Mouse (Mus musculus) heart, postnatal 0 days (tissue): ENCODE measurements at regions not wholly inside any gene's neighbourhood (a gene's known extent, or its start where the extent isn't known, plus 50 kb on each side); places are given as distances from the start of the nearest gene placed in this dataset.
A peak's percentile ranks its signal among the peaks of the same experiment; 100 is the strongest.

Experiments used
- ATAC-seq: fragments of 200-750 bp; cut with Nextera tagmentation; 2 replicates; pipeline ENCODE4 v1.8.0; 2017; ENCODE audit warnings: low read depth, moderate number of reproducible peaks, moderate library complexity; ENCODE audit not compliant: insufficient read depth
- DNase-seq: peaks from one replicate; pipeline ENCODE4 v3.0.0-alpha.2; 2016; ENCODE audit warnings: low spot score
- H3K27ac ChIP-seq: fragments of 300-500 bp; sonication (generic); 2 replicates; pipeline ENCODE4 v1.5.1; 2014; ENCODE audit warnings: low read depth, mild to moderate bottlenecking
- H3K27me3 ChIP-seq: fragments of 300-500 bp; sonication (generic); 2 replicates; pipeline ENCODE4 v1.6.1; 2014; ENCODE audit warnings: low read length, mixed read lengths; ENCODE audit not compliant: control insufficient read depth, insufficient read depth
- H3K36me3 ChIP-seq: fragments of 300-500 bp; sonication (generic); replicated peaks from 2 replicates; pipeline ENCODE4 v1.6.1; 2014; ENCODE audit warnings: low read length, mixed read lengths; ENCODE audit not compliant: control insufficient read depth, insufficient read depth
- H3K4me1 ChIP-seq: fragments of 300-500 bp; sonication (generic); 2 replicates; pipeline ENCODE4 v1.6.1; 2014; ENCODE audit warnings: antibody characterized with exemption; ENCODE audit not compliant: control insufficient read depth, insufficient read depth
- H3K4me2 ChIP-seq: fragments of 300-500 bp; sonication (generic); 2 replicates; pipeline ENCODE4 v1.6.1; 2014; ENCODE audit warnings: low read depth, mild to moderate bottlenecking, low read length, moderate library complexity
- H3K4me3 ChIP-seq: fragments of 300-500 bp; sonication (generic); 2 replicates; pipeline ENCODE4 v1.5.1; 2014; ENCODE audit warnings: low read depth, low read length
- H3K9ac ChIP-seq: fragments of 300-500 bp; sonication (generic); replicated peaks from 2 replicates; pipeline ENCODE4 v1.6.1; 2014; ENCODE audit warnings: low read depth, low read length, mixed read lengths
- H3K9me3 ChIP-seq: fragments of 300-500 bp; sonication (generic); replicated peaks from 2 replicates; pipeline ENCODE4 v1.6.1; 2016; ENCODE audit warnings: low read length; ENCODE audit not compliant: control insufficient read depth
- CTCF ChIP-seq: IDR thresholded peaks from 2 replicates; pipeline ENCODE4 v1.5.1; 2016; ENCODE audit warnings: antibody characterized with exemption, control low read depth, low read depth
- EP300 ChIP-seq: IDR thresholded peaks from 2 replicates; pipeline ENCODE4 v1.6.1; 2016; ENCODE audit warnings: antibody characterized with exemption, low read depth
- WGBS: fragments of 180-500 bp; shearing (Covaris S2); extraction: QIAGEN DNeasy Blood & Tissue Kit; methylation state at CpG from one replicate; pipeline ENCODE4 v1.1.7; 2014; 5-methylcytosine and 5-hydroxymethylcytosine counted together

GRCm38 (mm10) chrX:142554161-142554560, 127.0 kb upstream of the Tmem164 start:
- 12% methylated on average over 5 of the region's 5 CpGs for WGBS
- Histone ChIP-seq H3K4me1 (no peaks in the 10 kb centered on the region), H3K27me3 (no peaks in the 10 kb centered on the region), H3K36me3 (no peaks in the 10 kb centered on the region), H3K27ac (no peak overlapping the region), H3K4me2 (no peak overlapping the region), H3K4me3 (no peak overlapping the region), H3K9me3 (no peaks in the 10 kb centered on the region), H3K9ac (no peak overlapping the region)
- ATAC-seq, result no peak
- no peak for DNase-seq
- TF ChIP-seq EP300 (no peak), CTCF (peak; percentile 53)

DNA sequence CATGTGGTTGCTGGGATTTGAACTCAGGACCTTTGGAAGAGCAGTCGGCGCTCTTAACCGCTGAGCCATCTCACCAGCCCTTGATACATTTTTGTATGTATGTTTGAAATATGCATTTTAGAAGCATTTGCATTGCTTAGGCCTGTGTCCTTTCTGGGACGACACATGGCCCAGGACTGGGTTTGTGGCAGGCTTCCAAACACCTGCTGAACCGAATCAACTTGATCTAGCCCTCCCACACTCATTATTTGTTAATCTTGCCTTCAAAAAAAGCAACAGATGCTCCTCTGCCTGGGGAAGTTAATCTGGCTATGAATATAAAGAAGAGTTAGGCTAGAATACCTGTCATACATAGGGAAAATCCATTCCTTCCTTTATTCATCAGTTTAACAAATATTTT, 123.7 kb upstream of the Tmem164 start:
- no peaks in the 10 kb centered on the region for H3K9me3 ChIP-seq
- H3K36me3 ChIP-seq, result no peaks in the 10 kb centered on the region
- no peak overlapping the region for H3K4me2 ChIP-seq
- TF ChIP-seq CTCF (no peak), EP300 (no peak)
- 72% methylated on average over 5 of the region's 5 CpGs for WGBS
- DNase-seq, result no peak
- H3K27me3 ChIP-seq, result no peaks in the 10 kb centered on the region
- no peaks in the 10 kb centered on the region for H3K4me1 ChIP-seq
- H3K27ac ChIP-seq, result no peak overlapping the region
- H3K9ac ChIP-seq, result no peak overlapping the region
- H3K4me3 ChIP-seq, result no peak overlapping the region
- ATAC-seq, result no peak

- Histone ChIP-seq H3K4me2 (no peak overlapping the region), H3K4me1 (no peaks in the 10 kb centered on the region), H3K36me3 (no peaks in the 10 kb centered on the region), H3K9me3 (no peaks in the 10 kb centered on the region), H3K27ac (no peak overlapping the region), H3K27me3 (no peaks in the 10 kb centered on the region), H3K9ac (no peak overlapping the region), H3K4me3 (no peak overlapping the region)
- DNase-seq, result no peak
- 47% methylated on average over 2 of the region's 2 CpGs for WGBS
- no peak for ATAC-seq
- no peak for TF ChIP-seq EP300
- peak; percentile 30 for TF ChIP-seq CTCF
Measured at GRCm38 (mm10) chrX:142560209-142560912, 120.8 kb upstream of the Tmem164 start.

DNA sequence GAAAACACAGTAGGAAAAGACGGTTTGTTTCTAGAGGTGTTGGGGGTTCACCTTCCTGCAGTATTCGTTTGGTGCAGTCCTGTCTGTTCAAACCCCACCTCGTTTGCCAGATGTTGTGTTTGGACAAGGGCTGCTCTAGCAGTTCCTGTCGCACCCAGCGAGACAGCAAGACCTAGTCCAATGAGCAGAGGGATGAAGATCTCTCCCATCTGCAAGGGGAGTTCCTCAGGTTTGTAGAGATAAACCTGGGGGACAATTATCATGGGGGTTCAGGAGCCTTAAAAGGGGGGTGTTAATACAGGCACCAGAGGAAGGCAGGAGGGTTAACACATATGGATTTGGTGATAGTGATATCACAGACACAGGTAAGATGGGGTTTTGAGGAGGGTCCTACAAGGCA, 119.4 kb upstream of the Tmem164 start:
- 57% methylated on average over 5 of the region's 5 CpGs for WGBS
- Histone ChIP-seq H3K4me3 (no peak overlapping the region), H3K27ac (no peak overlapping the region), H3K27me3 (no peaks in the 10 kb centered on the region), H3K4me1 (no peaks in the 10 kb centered on the region), H3K9ac (no peak overlapping the region), H3K4me2 (no peak overlapping the region), H3K36me3 (no peaks in the 10 kb centered on the region), H3K9me3 (no peaks in the 10 kb centered on the region)
- DNase-seq (no peak), ATAC-seq (no peak)
- TF ChIP-seq EP300, result no peak
- no peak for TF ChIP-seq CTCF

DNA sequence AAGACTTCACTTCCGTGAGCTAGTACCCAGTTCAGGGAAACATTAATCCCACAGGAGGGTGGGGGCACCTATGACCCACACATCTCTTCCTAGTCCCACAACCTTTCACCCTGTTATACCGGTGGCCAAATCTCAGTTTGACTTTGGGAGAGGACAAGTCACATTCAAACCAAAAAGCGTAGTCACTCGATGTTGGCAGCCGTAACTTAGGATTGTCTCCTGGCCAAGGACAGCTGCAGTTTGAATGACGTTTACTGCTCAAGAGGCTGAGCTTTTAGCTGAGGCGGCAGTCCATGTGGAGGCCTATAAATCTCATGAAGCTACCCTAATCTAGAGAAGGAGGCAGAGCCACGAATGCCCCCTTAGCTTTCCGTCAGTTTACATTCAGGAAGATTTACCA, 117.0 kb upstream of the Tmem164 start:
- WGBS, result 69% methylated on average over 9 of the region's 9 CpGs
- Histone ChIP-seq H3K4me1 (no peaks in the 10 kb centered on the region), H3K9me3 (no peaks in the 10 kb centered on the region), H3K9ac (no peak overlapping the region), H3K27me3 (no peaks in the 10 kb centered on the region), H3K27ac (no peak overlapping the region), H3K4me3 (no peak overlapping the region), H3K36me3 (no peaks in the 10 kb centered on the region), H3K4me2 (no peak overlapping the region)
- TF ChIP-seq EP300 (no peak), CTCF (no peak)
- ATAC-seq, result no peak
- DNase-seq, result no peak

DNA sequence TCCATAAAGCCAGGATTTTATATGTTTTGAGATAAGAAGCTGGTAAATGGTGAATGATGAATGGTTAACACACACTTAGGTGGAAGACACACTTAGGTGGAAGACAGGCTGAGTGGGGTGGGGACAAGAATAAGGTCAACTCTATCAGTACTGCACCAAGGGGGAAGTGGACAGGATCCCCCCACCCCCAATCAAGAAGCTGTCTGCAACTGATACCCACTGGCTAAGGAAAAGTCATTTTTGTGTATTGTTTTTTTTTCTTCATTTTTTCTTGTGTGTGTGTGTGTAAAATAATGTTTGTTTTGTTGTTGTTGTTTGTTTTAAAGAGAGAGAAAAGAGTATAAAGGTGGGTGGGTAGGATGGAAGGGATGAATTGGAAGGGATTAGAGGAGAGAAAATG, 109.4 kb upstream of the Tmem164 start:
- Histone ChIP-seq H3K27ac (no peak overlapping the region), H3K36me3 (no peaks in the 10 kb centered on the region), H3K4me3 (no peak overlapping the region), H3K9me3 (no peaks in the 10 kb centered on the region), H3K9ac (no peak overlapping the region), H3K27me3 (no peaks in the 10 kb centered on the region), H3K4me1 (no peaks in the 10 kb centered on the region), H3K4me2 (no peak overlapping the region)
- DNase-seq (no peak), ATAC-seq (no peak)
- TF ChIP-seq EP300 (no peak), CTCF (no peak)
